Mouse (Mus musculus): ENCODE data around the gene Tmem62.
"Not testable (repeated sequence)": the region's sequence is repeated elsewhere in the genome, so short reads cannot be mapped to it uniquely, and the experiment has no call there.

Tmem62 gene

GRCm38 (mm10) chr2:120991196-120991595, 14.4 kb downstream of the Tmem62 start:
- no peak for DNase-seq (ENCODE audit: low read depth, low spot score)

GRCm38 (mm10) chr2:120996607-120997006, 19.8 kb downstream of the Tmem62 start:
- not testable (repeated sequence) for DNase-seq (ENCODE audit: low read depth, low spot score)

GRCm38 (mm10) chr2:120998863-120999262, 22.0 kb downstream of the Tmem62 start:
- DNase-seq (ENCODE audit: low read depth, low spot score): no peak

- DNase-seq (ENCODE audit: low read depth, low spot score): peak; percentile 59
Observed at GRCm38 (mm10) chr2:121003586-121003985, 26.8 kb downstream of the Tmem62 start.

GRCm38 (mm10) chr2:121004018-121004811, 27.4 kb downstream of the Tmem62 start:
- DNase-seq (ENCODE audit: low read depth, low spot score): no peak

- no peak for DNase-seq (ENCODE audit: low read depth, low spot score)
Observed at GRCm38 (mm10) chr2:121006986-121007385, 30.2 kb downstream of the Tmem62 start.

- peak; percentile 95 for DNase-seq (ENCODE audit: low read depth, low spot score)
Observed at GRCm38 (mm10) chr2:121007925-121008663, 31.3 kb downstream of the Tmem62 start, which contains the start of gene Ccndbp1. Gene Ccndbp1, plus strand, starts transcription at chr2:121008403.

- DNase-seq (ENCODE audit: low read depth, low spot score): no peak
Observed at GRCm38 (mm10) chr2:121008664-121009007, 31.8 kb downstream of the Tmem62 start.

GRCm38 (mm10) chr2:121009071-121009677, 32.4 kb downstream of the Tmem62 start:
- peak; percentile 83 for DNase-seq (ENCODE audit: low read depth, low spot score)

GRCm38 (mm10) chr2:121012676-121013075, 35.9 kb downstream of the Tmem62 start:
- no peak for DNase-seq (ENCODE audit: low read depth, low spot score)

- no peak for DNase-seq (ENCODE audit: low read depth, low spot score)
Observed at GRCm38 (mm10) chr2:121015507-121015906, 38.7 kb downstream of the Tmem62 start.

- DNase-seq (ENCODE audit: low read depth, low spot score): no peak
Observed at GRCm38 (mm10) chr2:121016226-121016625, 39.4 kb downstream of the Tmem62 start.

- DNase-seq (ENCODE audit: low read depth, low spot score): no peak
Observed at GRCm38 (mm10) chr2:121017151-121017550, 40.3 kb downstream of the Tmem62 start.

GRCm38 (mm10) chr2:121022918-121023317, 46.1 kb downstream of the Tmem62 start:
- DNase-seq (ENCODE audit: low read depth, low spot score): no peak

- no peak for DNase-seq (ENCODE audit: low read depth, low spot score)
Observed at GRCm38 (mm10) chr2:121036733-121037341, 60.0 kb downstream of the Tmem62 start, which contains the start of gene Epb42. Gene Epb42, minus strand, starts transcription at chr2:121037072.

- DNase-seq (ENCODE audit: low read depth, low spot score): not testable (repeated sequence)
Observed at GRCm38 (mm10) chr2:121038851-121039250, 62.0 kb downstream of the Tmem62 start.

- DNase-seq (ENCODE audit: low read depth, low spot score): peak; percentile 16
Observed at GRCm38 (mm10) chr2:121039382-121039781, 62.6 kb downstream of the Tmem62 start.

- DNase-seq (ENCODE audit: low read depth, low spot score): peak; percentile 56
Observed at GRCm38 (mm10) chr2:121041098-121041497, 64.3 kb downstream of the Tmem62 start.

GRCm38 (mm10) chr2:121045653-121046052, 68.8 kb downstream of the Tmem62 start:
- no peak for DNase-seq (ENCODE audit: low read depth, low spot score)

- DNase-seq (ENCODE audit: low read depth, low spot score): no peak
Observed at GRCm38 (mm10) chr2:121052176-121052575, 75.4 kb downstream of the Tmem62 start.

GRCm38 (mm10) chr2:121054060-121054459, 77.2 kb downstream of the Tmem62 start:
- no peak for DNase-seq (ENCODE audit: low read depth, low spot score)

GRCm38 (mm10) chr2:121055915-121056314, 79.1 kb downstream of the Tmem62 start:
- no peak for DNase-seq (ENCODE audit: low read depth, low spot score)

All from A20 (cell line).